Mouse (Mus musculus) brain, adult 2 months (tissue): ENCODE measurements around the gene Specc1l.
"Not testable (repeated sequence)": the region's sequence is repeated elsewhere in the genome, so short reads cannot be mapped to it uniquely, and the experiment has no call there.

Experiments used
- DNase-seq: peaks from one replicate; pipeline ENCODE4 v3.0.0; 2011; ENCODE audit warnings: low read depth, low spot score

The Specc1l gene

DNA sequence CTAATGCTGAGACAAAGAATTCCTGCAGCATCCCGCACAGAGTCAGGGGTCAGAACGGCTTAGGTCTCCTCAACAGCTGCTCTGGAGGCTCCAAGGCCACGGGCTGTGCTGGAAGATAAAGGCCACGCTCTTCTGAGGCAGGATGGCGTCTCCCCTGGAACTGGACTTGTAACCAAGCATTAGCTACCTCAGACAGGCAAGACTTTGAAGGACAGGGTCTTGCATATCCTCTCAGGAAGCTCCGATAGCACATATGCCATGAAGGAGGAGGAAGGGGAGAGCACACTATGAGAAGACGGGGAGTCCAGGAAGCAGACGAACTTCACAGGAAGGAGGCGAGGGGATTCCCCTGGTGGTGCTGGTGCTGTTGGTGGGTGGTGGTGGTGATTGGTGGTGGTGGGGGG is 142.0 kb downstream of the Specc1l start:
- DNase-seq: not testable (repeated sequence)

DNA sequence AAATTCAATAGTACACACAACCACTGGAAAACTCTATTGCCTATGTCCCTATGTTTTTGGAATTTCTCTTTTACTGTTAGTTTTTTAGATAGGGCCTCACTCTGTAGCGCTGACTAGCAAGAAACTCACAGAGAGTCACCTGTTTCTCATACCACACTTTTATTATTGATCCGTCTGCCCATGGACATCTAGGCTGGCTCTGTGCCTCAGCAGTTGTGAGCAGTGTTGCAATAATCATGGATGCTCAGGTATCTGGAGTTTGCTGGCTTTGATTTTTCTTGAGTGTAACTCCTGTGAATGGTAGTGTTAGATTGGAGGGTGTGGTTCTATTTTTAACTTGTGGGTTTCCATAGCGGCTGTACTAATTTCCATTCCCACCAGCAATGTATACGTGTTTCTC is 143.5 kb downstream of the Specc1l start:
- DNase-seq: no peak
